Mouse (Mus musculus) kidney, embryonic 16.5 days (tissue): Measurements from ENCODE around the gene Adamts12. TPM values are rescaled to one million over a fixed set of nuclear protein-coding genes. Genes with fewer than 3 reads are reported as not detected.

Experiments
- ATAC-seq: fragments of 200-750 bp; cut with Nextera tagmentation; 2 replicates; pipeline ENCODE4 v1.8.0; 2017; ENCODE audit warnings: moderate TSS enrichment; ENCODE audit not compliant: low FRiP score, low TSS enrichment
- H3K27ac ChIP-seq: fragments of 300-500 bp; sonication (generic); 2 replicates; pipeline ENCODE4 v1.5.1; 2014; ENCODE audit warnings: low read length
- H3K27me3 ChIP-seq: fragments of 300-500 bp; sonication (generic); 2 replicates; pipeline ENCODE4 v1.6.1; 2014; ENCODE audit warnings: low read length, control low read depth, mixed read lengths; ENCODE audit not compliant: insufficient read depth
- H3K36me3 ChIP-seq: fragments of 300-500 bp; sonication (generic); 2 replicates; pipeline ENCODE4 v1.6.1; 2014; ENCODE audit warnings: low read length, control low read depth, mixed read lengths; ENCODE audit not compliant: insufficient read depth
- H3K4me1 ChIP-seq: fragments of 300-500 bp; sonication (generic); 2 replicates; pipeline ENCODE4 v1.6.1; 2014; ENCODE audit warnings: low read length, control low read depth, mixed read lengths; ENCODE audit not compliant: insufficient read depth
- H3K4me2 ChIP-seq: fragments of 300-500 bp; sonication (generic); replicated peaks from 2 replicates; pipeline ENCODE4 v1.6.1; 2014; ENCODE audit warnings: low read depth, low read length
- H3K4me3 ChIP-seq: fragments of 300-500 bp; sonication (generic); 2 replicates; pipeline ENCODE4 v1.5.1; 2014; ENCODE audit warnings: mild to moderate bottlenecking, low read length
- H3K9ac ChIP-seq: fragments of 300-500 bp; sonication (generic); replicated peaks from 2 replicates; pipeline ENCODE4 v1.6.1; 2014; ENCODE audit warnings: low read length
- H3K9me3 ChIP-seq: fragments of 300-500 bp; sonication (generic); 2 replicates; pipeline ENCODE4 v1.6.1; 2016; ENCODE audit warnings: low read length, control low read depth
- WGBS: fragments of 180-500 bp; shearing (Covaris S2); extraction: QIAGEN DNeasy Blood & Tissue Kit; methylation state at CpG from one replicate; pipeline ENCODE4 v1.1.7; 2014; 5-methylcytosine and 5-hydroxymethylcytosine counted together
- polyA plus RNA-seq: library from polyadenylated mRNA; unstranded; fragments of >200 nt; fragmentation: Nextera tagmentation; extraction: Ambion mirVana; gene quantifications from 2 replicates; pipeline ENCODE4 v1.2.1, GENCODE M21; 2015

The Adamts12 gene
- polyA plus RNA-seq, 1 experiment from 2014 or later, result 3.6 TPM

DNA sequence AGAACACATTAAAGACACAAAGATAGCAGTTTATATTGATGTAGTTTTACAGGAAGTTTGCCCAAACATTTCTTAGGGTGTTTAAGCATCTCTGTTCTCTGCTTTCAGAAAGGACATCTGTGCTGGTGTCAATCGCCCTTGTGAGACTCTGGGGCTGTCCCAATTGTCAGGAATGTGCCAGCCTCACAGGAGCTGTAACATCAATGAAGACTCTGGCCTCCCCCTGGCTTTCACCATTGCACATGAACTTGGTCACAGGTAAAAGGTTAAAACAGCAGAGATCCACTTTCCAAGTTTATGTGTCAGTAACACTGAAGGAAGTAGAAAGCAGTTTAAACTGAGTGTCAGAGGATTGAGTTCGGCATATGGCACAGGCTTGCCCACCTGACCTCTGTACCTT is 176.7 kb downstream of the Adamts12 start:
- no peak for ATAC-seq

DNA sequence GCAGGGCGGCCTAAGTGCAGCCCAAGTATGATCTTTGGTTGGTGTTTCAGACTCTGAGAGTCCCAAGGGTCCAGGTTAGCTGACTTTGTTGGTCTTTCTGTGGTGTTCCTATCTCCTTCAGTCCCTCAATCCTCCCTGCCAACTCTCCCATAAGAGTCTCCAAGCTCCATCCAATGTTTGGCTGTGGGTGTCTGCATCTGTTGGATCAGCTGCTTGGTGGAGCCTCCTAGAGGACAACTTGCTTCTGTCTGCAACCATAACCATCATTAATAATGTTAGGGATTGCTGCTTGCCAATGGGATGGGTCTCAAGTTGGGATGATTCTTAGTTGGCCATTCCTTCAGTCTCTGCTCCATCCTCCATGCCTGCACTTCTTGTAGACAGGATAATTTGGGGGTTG is 181.8 kb downstream of the Adamts12 start:
- Histone ChIP-seq H3K9ac (no peak overlapping the region), H3K36me3 (0 out of 2 replicates have a peak, but pooled peaks cover 4% of the 10 kb centered on the region), H3K27ac (no peak overlapping the region), H3K4me2 (no peak overlapping the region), H3K4me1 (no peaks in the 10 kb centered on the region), H3K27me3 (no peaks in the 10 kb centered on the region), H3K4me3 (no peak overlapping the region), H3K9me3 (no peaks in the 10 kb centered on the region)
- ATAC-seq, result no peak
- WGBS, result 95% methylated on average over 1 of the region's 1 CpGs

More for the DNA sequence above, 176.7 kb downstream of the Adamts12 start:
- H3K4me1 ChIP-seq, result no peaks in the 10 kb centered on the region
- no peaks in the 10 kb centered on the region for H3K27me3 ChIP-seq
- no peak overlapping the region for H3K4me3 ChIP-seq
- no peak overlapping the region for H3K9ac ChIP-seq
- 75% methylated on average over 2 of the region's 2 CpGs for WGBS
- 0 out of 2 replicates have a peak, but pooled peaks cover 2% of the 10 kb centered on the region for H3K36me3 ChIP-seq
- H3K27ac ChIP-seq, result no peak overlapping the region
- H3K4me2 ChIP-seq, result no peak overlapping the region
- H3K9me3 ChIP-seq, result no peaks in the 10 kb centered on the region

DNA sequence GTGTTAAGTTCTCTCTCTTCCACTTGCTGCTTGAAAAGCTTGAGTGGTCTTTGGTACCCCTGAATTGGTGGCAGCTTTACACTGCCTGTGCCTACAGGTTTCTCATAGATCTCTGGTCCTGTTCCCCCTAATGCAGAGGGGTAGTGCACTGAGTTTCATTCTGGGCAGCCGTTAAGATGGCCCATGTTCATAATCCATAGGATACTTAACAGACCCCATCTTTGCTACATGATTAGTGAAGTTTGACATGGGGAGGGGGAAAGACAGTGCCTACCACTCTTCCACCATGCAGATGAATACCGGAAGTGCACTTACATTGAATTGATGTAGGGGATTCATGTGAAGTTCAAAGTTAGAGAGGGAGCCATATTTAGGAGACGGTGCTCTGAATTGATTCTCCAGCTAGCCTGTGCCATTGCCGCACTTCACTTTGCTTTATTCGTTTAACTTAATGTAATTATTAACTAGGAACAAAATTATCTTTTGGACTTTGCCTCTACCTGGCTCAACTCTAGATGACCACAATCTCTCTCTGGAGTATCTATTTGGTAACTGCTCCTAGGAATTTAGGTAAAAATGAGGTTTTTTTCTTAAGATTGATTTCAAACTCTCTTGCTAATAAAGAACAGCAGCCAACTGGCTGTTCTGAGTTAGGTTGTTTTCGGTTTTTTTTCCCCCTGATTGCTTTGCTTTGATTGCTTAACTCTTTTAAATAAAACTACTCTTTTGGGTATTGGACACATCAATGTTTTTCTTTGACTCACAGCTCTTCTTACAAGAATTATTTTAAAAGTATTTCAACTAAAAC is 214.9 kb downstream of the Adamts12 start:
- Histone ChIP-seq H3K9ac (no peak overlapping the region), H3K36me3 (no peaks in the 10 kb centered on the region), H3K4me3 (no peak overlapping the region), H3K9me3 (no peaks in the 10 kb centered on the region), H3K4me1 (0 out of 2 replicates have a peak, but pooled peaks cover 8% of the 10 kb centered on the region), H3K4me2 (no peak overlapping the region), H3K27ac (no peak overlapping the region), H3K27me3 (no peaks in the 10 kb centered on the region)
- no peak for ATAC-seq
- WGBS, result 75% methylated on average over 6 of the region's 6 CpGs

DNA sequence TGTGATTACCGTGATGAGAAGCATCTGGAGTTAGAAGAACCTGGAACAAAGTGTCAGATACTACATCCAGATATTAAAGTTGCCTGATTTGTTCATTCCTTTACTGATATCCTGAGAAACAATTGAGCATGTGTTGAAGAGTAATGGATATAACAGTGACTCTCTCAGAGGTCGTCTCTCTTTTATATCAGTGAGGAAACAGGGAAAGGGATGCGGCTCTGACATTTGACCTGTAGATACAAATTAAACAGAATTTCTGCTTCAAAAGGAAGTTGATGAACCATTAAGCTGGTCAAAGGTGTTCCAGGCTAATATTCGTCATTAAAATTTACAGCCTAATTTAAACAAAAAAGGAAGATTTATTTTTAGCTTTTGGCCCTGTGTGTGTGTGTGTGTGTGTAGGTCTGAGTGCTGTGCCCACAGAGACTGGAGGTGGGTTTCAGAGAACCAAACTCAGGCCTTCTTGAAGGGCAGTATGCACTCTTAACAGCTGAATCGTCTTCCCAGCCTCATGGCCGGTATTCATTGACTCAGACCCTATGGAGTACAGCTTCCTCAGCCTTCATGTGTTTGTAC is 216.2 kb downstream of the Adamts12 start:
- Histone ChIP-seq H3K27me3 (no peaks in the 10 kb centered on the region), H3K9ac (no peak overlapping the region), H3K4me1 (0 out of 2 replicates have a peak, but pooled peaks cover 8% of the 10 kb centered on the region), H3K4me2 (no peak overlapping the region), H3K9me3 (no peaks in the 10 kb centered on the region), H3K27ac (no peak overlapping the region), H3K4me3 (no peak overlapping the region), H3K36me3 (no peaks in the 10 kb centered on the region)
- WGBS, result 18% methylated on average over 6 of the region's 6 CpGs
- peak; percentile 78 for ATAC-seq

DNA sequence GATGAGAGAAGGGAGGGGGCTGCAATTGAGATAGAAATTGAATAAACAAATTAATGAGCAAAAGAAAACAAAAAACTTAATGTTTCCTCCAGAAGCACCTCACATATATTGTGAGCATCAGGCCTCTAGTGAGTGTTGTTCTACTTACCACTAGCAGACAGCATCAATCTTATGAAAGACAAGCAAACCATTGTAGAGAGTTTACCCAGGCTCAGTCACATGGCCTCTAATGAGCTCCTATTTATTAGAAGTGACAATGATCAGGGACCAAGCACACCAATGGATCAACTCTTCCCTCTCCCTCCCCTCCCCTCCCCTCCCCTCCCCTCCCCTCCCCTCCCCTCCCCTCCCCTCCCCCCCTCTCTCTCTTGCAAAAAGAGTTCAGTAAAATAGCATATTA is 218.6 kb downstream of the Adamts12 start:
- Histone ChIP-seq H3K4me2 (no peak overlapping the region), H3K36me3 (no peaks in the 10 kb centered on the region), H3K27ac (no peak overlapping the region), H3K9ac (no peak overlapping the region), H3K4me1 (0 out of 2 replicates have a peak, but pooled peaks cover 8% of the 10 kb centered on the region), H3K4me3 (no peak overlapping the region), H3K27me3 (no peaks in the 10 kb centered on the region), H3K9me3 (no peaks in the 10 kb centered on the region)
- no peak for ATAC-seq

DNA sequence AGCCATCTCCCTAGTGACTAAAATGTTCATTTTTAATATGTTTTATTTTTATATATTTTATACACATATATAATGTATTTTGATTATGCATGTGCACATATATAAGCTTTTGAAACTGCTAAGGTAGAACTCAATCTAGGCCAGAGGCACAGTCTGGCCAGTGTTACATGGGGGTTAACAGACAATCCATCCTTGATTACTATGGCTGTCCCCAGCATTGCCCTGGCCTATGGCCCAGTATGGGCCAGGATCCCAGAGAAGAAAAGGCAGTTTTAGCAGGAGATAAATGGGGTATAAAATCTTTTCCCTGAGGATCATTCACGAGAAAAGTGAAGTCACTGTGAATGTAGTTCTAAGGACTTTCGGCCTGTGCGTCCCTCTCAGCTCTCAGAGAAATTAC is 223.2 kb downstream of the Adamts12 start:
- Histone ChIP-seq H3K4me2 (no peak overlapping the region), H3K4me1 (no peaks in the 10 kb centered on the region), H3K9ac (no peak overlapping the region), H3K27me3 (no peaks in the 10 kb centered on the region), H3K9me3 (no peaks in the 10 kb centered on the region), H3K36me3 (no peaks in the 10 kb centered on the region), H3K4me3 (no peak overlapping the region), H3K27ac (no peak overlapping the region)
- no peak for ATAC-seq
- WGBS, result 88% methylated on average over 3 of the region's 3 CpGs

DNA sequence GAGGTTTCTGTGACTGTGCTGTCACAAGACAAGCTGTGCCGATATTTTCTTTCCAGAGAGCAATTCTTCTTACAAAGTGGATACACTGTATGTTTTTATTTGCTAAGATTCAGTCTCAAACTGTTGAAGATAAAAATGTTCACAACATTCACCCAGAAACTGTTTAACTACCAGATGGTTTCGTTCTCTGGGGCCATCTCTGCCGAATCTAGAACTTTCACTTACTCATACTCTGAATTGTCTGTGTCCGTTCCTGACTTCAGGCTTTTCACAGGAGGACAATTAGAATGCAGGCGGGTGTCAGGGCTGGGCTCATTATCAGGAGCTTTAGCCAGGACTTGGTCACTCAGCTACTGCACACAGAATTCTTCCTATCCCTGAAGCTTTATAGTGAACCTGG is 227.7 kb downstream of the Adamts12 start:
- no peaks in the 10 kb centered on the region for H3K9me3 ChIP-seq
- ATAC-seq, result no peak
- H3K4me1 ChIP-seq, result no peaks in the 10 kb centered on the region
- no peak overlapping the region for H3K4me3 ChIP-seq
- no peaks in the 10 kb centered on the region for H3K36me3 ChIP-seq
- no peak overlapping the region for H3K9ac ChIP-seq
- H3K27me3 ChIP-seq, result no peaks in the 10 kb centered on the region
- no peak overlapping the region for H3K27ac ChIP-seq
- H3K4me2 ChIP-seq, result no peak overlapping the region
- 90% methylated on average over 5 of the region's 5 CpGs for WGBS

DNA sequence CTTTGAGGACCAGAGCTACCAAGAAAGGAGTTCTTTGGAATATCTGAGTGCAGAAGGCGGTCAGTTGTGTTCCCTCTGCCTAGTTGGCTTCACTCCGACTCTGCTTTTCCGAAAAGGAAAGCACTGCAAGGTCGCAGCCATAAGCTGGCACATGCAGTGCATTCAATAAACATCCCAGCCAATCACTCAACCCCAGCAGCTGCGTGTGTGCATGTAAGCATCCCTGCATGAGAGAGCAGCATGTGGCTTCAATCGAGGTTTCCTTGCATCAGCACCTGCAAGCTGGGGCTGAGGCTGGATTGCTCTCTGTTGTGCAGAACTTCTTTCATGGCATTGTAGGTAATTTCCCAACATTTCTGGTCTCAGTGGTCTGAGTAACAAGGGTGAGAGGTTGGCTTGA is 230.4 kb downstream of the Adamts12 start:
- no peak for ATAC-seq
- Histone ChIP-seq H3K9me3 (no peaks in the 10 kb centered on the region), H3K4me3 (no peak overlapping the region), H3K9ac (no peak overlapping the region), H3K27ac (no peak overlapping the region), H3K27me3 (no peaks in the 10 kb centered on the region), H3K36me3 (no peaks in the 10 kb centered on the region), H3K4me2 (no peak overlapping the region), H3K4me1 (no peaks in the 10 kb centered on the region)
- 69% methylated on average over 6 of the region's 6 CpGs for WGBS

DNA sequence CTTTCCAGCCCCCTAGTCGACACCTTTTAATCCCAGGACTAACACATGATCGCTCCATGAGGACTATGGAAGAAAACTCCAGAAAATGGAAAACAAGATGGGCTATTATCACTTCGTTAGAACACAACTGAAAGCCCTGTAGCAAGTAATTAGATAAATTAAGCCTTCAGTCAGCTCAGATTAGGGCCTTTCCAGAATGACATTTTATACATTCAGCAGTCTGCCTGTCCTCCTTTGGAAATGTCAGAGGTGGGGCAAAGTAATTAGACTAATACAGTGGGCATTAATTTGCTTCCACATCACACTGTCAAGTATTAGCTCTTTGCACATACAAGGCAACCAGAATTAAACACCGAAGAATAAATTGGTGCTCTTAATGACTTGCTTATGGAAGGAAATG is 233.4 kb downstream of the Adamts12 start:
- WGBS, result 85% methylated on average over 4 of the region's 4 CpGs
- Histone ChIP-seq H3K9ac (no peak overlapping the region), H3K4me2 (no peak overlapping the region), H3K27ac (no peak overlapping the region), H3K36me3 (no peaks in the 10 kb centered on the region), H3K27me3 (no peaks in the 10 kb centered on the region), H3K4me1 (no peaks in the 10 kb centered on the region), H3K4me3 (no peak overlapping the region), H3K9me3 (no peaks in the 10 kb centered on the region)
- no peak for ATAC-seq

DNA sequence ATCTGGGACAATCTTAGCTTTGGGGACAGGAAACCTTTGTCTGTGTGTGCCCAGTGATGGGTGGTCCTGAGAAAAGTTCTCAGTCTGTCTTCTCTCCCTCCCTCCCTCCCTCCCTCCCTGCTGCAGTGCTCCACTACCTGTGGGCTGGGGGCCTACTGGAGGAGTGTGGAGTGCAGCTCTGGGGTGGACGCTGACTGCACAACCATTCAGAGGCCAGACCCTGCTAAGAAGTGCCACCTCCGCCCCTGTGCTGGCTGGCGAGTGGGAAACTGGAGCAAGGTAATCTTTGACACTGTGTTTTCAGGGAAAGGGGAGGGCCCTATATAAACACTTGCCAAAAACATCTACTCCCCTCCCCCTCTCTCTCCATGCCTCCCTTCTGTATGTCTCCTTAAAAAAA is 252.5 kb downstream of the Adamts12 start:
- Histone ChIP-seq H3K9me3 (no peaks in the 10 kb centered on the region), H3K4me2 (no peak overlapping the region), H3K36me3 (no peaks in the 10 kb centered on the region), H3K4me3 (no peak overlapping the region), H3K9ac (no peak overlapping the region), H3K27ac (no peak overlapping the region), H3K27me3 (no peaks in the 10 kb centered on the region), H3K4me1 (peaks cover 3% of the 10 kb centered on the region; the same call in 1 of the 2 replicates)
- WGBS, result 31% methylated on average over 3 of the region's 3 CpGs
- ATAC-seq, result peak; percentile 49; the same call in 1 of the 2 replicates
